Mouse (Mus musculus) liver, embryonic 14.5 days (tissue): ENCODE data around the gene Mks1.

ENCODE experiments used
- CTCF ChIP-seq: IDR thresholded peaks from 2 replicates; pipeline ENCODE4 v1.5.1; 2016; ENCODE audit warnings: antibody characterized with exemption, low read depth, control low read depth
- EP300 ChIP-seq: IDR thresholded peaks from 2 replicates; pipeline ENCODE4 v1.6.1; 2016; ENCODE audit warnings: antibody characterized with exemption, low read depth

DNA sequence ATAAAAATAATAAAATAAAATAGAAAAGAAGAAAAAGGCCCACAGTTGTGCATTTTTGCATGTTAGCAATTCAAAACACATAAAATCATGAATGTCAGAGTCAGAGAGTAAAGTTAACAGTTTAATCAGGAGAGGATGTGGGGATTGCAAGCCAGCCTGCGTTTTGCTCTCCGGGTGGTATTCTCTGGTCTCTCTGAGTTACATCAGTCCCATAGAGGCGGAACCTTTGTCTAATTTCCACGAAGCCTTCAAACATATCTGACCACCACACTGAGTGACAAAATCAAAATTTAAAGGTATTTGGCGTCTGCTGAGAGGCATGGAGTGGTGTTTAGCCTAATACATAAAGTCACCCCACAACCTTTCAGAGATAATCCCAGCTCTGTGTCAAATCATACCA is 31.8 kb downstream of the Mks1 start:
- TF ChIP-seq CTCF (no peak), EP300 (no peak)
